Mouse (Mus musculus): ENCODE data around the gene Spa17.

Gene Spa17

GRCm38 (mm10) chr9:37556366-37556765 is 57.2 kb downstream of the Spa17 start:
- no peak for DNase-seq

DNA sequence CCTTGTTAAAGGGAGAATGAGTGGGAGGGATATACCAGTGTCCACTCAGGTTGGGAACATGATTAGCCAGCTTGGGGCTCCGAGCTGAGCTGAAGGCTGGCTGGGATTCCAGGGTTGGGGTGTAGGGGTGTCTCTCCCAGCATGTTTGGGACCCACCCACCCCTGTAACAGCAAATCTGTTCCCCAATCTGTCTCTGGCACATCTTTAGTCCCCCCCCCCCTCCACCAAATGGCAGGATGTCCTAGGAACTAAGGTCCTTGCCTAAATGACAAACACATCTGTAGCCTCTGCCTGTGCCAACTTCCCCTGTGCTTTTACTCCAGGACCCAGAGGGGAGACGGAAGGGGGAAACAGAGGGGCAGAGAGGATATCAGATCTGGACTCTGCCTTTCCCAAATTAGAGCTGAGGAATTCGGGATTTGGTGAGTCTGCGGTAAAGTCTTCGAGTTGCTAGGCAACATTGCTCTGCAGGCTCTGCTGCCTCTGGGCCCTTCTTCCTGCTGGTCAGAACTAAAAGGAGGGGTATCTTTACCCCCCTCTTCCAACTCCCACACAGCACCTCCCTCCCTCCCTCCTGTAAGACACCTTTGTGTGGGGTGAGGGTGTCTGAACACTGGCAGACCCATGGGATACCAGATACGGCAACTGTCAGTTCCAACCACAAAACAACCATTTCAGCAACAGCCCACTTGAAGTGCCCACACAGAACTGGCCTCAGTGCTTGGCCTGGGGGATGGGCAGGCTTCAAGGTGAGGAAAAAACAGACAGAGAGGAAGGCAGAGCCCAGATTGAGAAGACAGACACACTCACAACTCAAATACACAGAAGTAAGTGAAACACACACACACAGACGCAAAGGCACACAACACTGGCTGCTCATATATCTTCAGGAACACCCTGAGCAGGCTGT is 58.4 kb downstream of the Spa17 start, which contains the start of gene Siae:
Gene Siae (plus strand): TSS at position 861 of the 911 bp plus-strand sequence.
- no peak for DNase-seq

- DNase-seq, result peak; percentile 21 to 27
These were observed 59.2 kb downstream of the Spa17 start for GRCm38 (mm10) chr9:37554279-37554678.
